ENCODE assay signal across 9 mouse cellular contexts in the genomic region with DNA sequence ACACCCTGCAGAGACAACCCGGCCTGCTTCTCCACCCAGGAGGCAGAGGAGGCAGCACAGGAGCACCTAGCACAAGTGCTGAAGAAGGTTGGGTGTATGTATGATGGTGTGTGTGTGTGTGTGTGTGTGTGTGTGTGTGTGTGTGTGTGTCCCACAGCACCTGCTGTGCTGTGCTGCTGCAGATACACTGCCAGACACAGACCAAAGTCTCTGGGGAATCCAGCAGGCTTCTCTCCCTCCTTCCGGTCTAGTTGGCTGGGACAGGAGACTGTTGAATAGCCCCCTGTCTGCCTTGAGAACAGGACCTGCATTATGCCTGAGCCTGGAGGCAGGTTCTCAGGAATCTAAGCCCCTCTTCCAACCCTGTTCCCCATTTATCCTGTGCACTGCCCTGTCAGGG. TPM values are rescaled to one million over a fixed set of nuclear protein-coding genes. Genes with fewer than 3 reads are reported as not detected.
DNase-seq lines count a peak whose midpoint lies in the region; ATAC-seq and TF ChIP-seq lines count a peak whose summit lies in the region.
"Had no signal": no experiment of that assay in that cellular context is flagged by ENCODE, and none has a peak within 500 bp of the region (broad histone marks: within the 10 kb centered on the region; RNA-seq: fewer than 3 reads in every experiment).

No protein-coding gene starts in this region.

- H3K36me3 ChIP-seq in lung, embryonic 16.5 days (ENCODE audit: control insufficient read depth, insufficient read depth, low read length) = peaks cover 19% of the 10 kb centered on the region
- peaks cover 23% of the 10 kb centered on the region for H3K36me3 ChIP-seq in limb, embryonic 14.5 days (ENCODE audit: control insufficient read depth, insufficient read depth, low read length)
- H3K36me3 ChIP-seq in stomach, embryonic 15.5 days = peaks cover 7% of the 10 kb centered on the region; the same call in 1 of the 2 replicates

- no peak for TF ChIP-seq POLR2A in embryonic fibroblast, embryonic 13.5 days (IDR thresholded peaks at IDR 0.05; ENCODE audit: low read depth, low read length)
- TF ChIP-seq POLR2A in limb, embryonic 14.5 days (IDR thresholded peaks at IDR 0.05; ENCODE audit: borderline replicate concordance, extremely low read depth, insufficient read depth, insufficient read length) = no peak

- H3K4me2 ChIP-seq in lung, embryonic 16.5 days (ENCODE audit: low read depth, low read length) = peak overlapping the region; percentile 91
- peak overlapping the region; percentile 96 for H3K4me2 ChIP-seq in limb, embryonic 14.5 days (replicated peaks; ENCODE audit: low read depth, low read length, severe bottlenecking)
- H3K4me2 ChIP-seq in stomach, embryonic 15.5 days = peak overlapping the region; percentile 92

- no peaks in the 10 kb centered on the region for H3K27me3 ChIP-seq in lung, embryonic 16.5 days (ENCODE audit: control insufficient read depth, insufficient read depth, low read depth, low read length)
- no peaks in the 10 kb centered on the region for H3K27me3 ChIP-seq in limb, embryonic 14.5 days (ENCODE audit: control insufficient read depth, insufficient read depth, low read length)
- no peaks in the 10 kb centered on the region for H3K27me3 ChIP-seq in stomach, embryonic 15.5 days (replicated peaks)

- peak overlapping the region; percentile 82 for H3K4me3 ChIP-seq in lung, embryonic 16.5 days (ENCODE audit: low read length)
- H3K4me3 ChIP-seq in embryonic fibroblast, embryonic 13.5 days (ENCODE audit: insufficient read depth, low read length) = peak overlapping the region; percentile 73
- H3K4me3 ChIP-seq in limb, embryonic 14.5 days (replicated peaks; ENCODE audit: low read length) = peak overlapping the region; percentile 70
- peak overlapping the region; percentile 60 for H3K4me3 ChIP-seq in stomach, embryonic 15.5 days (replicated peaks)

- no peak for ATAC-seq in lung, embryonic 16.5 days (ENCODE audit: low read depth)
- no peak for ATAC-seq in limb, embryonic 14.5 days (ENCODE audit: low FRiP score, low read depth)
- no peak for ATAC-seq in stomach, embryonic 15.5 days (ENCODE audit: insufficient read depth, low FRiP score, low read depth)

- 14% methylated on average over 2 of the region's 2 CpGs for WGBS in lung, embryonic 16.5 days
- WGBS in limb, embryonic 14.5 days = 13% methylated on average over 2 of the region's 2 CpGs
- 42% methylated on average over 2 of the region's 2 CpGs for WGBS in stomach, embryonic 15.5 days

- H3K27ac ChIP-seq in lung, embryonic 16.5 days (ENCODE audit: low read length) = no peak overlapping the region
- no peak overlapping the region for H3K27ac ChIP-seq in embryonic fibroblast, embryonic 13.5 days (ENCODE audit: insufficient read depth, low read length)
- no peak overlapping the region for H3K27ac ChIP-seq in limb, embryonic 14.5 days (replicated peaks; ENCODE audit: low read depth, low read length)
- no peak overlapping the region for H3K27ac ChIP-seq in stomach, embryonic 15.5 days

- peaks cover 24% of the 10 kb centered on the region for H3K4me1 ChIP-seq in lung, embryonic 16.5 days (replicated peaks; ENCODE audit: control insufficient read depth, insufficient read depth, low read length)
- H3K4me1 ChIP-seq in embryonic fibroblast, embryonic 13.5 days (ENCODE audit: control insufficient read depth, insufficient read depth, low read length) = no peaks in the 10 kb centered on the region
- peaks cover 21% of the 10 kb centered on the region for H3K4me1 ChIP-seq in limb, embryonic 14.5 days (ENCODE audit: control insufficient read depth, insufficient read depth, low read length)
- peaks cover 26% of the 10 kb centered on the region for H3K4me1 ChIP-seq in stomach, embryonic 15.5 days

- H3K9ac ChIP-seq in lung, embryonic 16.5 days (ENCODE audit: low read length) = peak overlapping the region; percentile 79
- peak overlapping the region; percentile 54 for H3K9ac ChIP-seq in limb, embryonic 14.5 days (ENCODE audit: low read depth, low read length, severe bottlenecking)
- H3K9ac ChIP-seq in stomach, embryonic 15.5 days = no peak overlapping the region

- TF ChIP-seq CTCF in embryonic fibroblast, embryonic 13.5 days (IDR thresholded peaks at IDR 0.05; ENCODE audit: borderline replicate concordance, insufficient read depth, low read length) = no peak

- H3K9me3 ChIP-seq in lung, embryonic 16.5 days (ENCODE audit: control insufficient read depth, low read length) = no peaks in the 10 kb centered on the region
- no peaks in the 10 kb centered on the region for H3K9me3 ChIP-seq in limb, embryonic 14.5 days (ENCODE audit: control insufficient read depth, low read length)
- no peaks in the 10 kb centered on the region for H3K9me3 ChIP-seq in stomach, embryonic 15.5 days

- DNase-seq in lung, adult 18-20 months = no peak
- no peak for DNase-seq in limb, embryonic 14.5 days (ENCODE audit: low spot score)
- DNase-seq in left cerebral cortex, adult 11 months (ENCODE audit: low spot score) = no peak
- DNase-seq in layer of hippocampus, adult 11-12 months (ENCODE audit: low spot score) = no peak
- DNase-seq in ovary, postnatal 14 days (ENCODE audit: low spot score) = no peak
- DNase-seq: adrenal gland, postnatal 25 days had no signal

RNA-seq across cellular contexts. Expression of a gene that starts 1.3 kb away (rescaled TPM):
- 39.0 and 39.3 TPM in 2 replicates for polyA plus RNA-seq in lung, embryonic 16.5 days (2015; fragmentation: Nextera tagmentation; extraction: Ambion mirVana)
- 3.3 and 5.2 TPM in 2 replicates for polyA plus RNA-seq in embryonic fibroblast, embryonic 13.5 days (2011; ENCODE audit: insufficient read length, low read depth, missing spikeins)
- polyA plus RNA-seq in limb, embryonic 14.5 days (2012; rRNA removed) = 42.5 and 59.7 TPM in 2 replicates
- 33.1 and 35.9 TPM in 2 replicates for polyA plus RNA-seq in limb, embryonic 14.5 days (2014; fragmentation: Nextera tagmentation; extraction: Ambion mirVana)
- polyA plus RNA-seq in stomach, embryonic 15.5 days (2015; fragmentation: Nextera tagmentation; extraction: Ambion mirVana) = 37.6 and 41.7 TPM in 2 replicates

RNA-seq across cellular contexts. Expression of a gene that starts 7.9 kb away (rescaled TPM):
- 18.8 and 20.2 TPM in 2 replicates for polyA plus RNA-seq in lung, embryonic 16.5 days (2015; fragmentation: Nextera tagmentation; extraction: Ambion mirVana)
- 40.0 and 42.2 TPM in 2 replicates for polyA plus RNA-seq in embryonic fibroblast, embryonic 13.5 days (2011; ENCODE audit: insufficient read length, low read depth, missing spikeins)
- 8.2 and 10.7 TPM in 2 replicates for polyA plus RNA-seq in limb, embryonic 14.5 days (2012; rRNA removed)
- polyA plus RNA-seq in limb, embryonic 14.5 days (2014; fragmentation: Nextera tagmentation; extraction: Ambion mirVana) = 15.8 and 17.6 TPM in 2 replicates
- polyA plus RNA-seq in stomach, embryonic 15.5 days (2015; fragmentation: Nextera tagmentation; extraction: Ambion mirVana) = 41.1 and 46.1 TPM in 2 replicates

RNA-seq across cellular contexts. Expression of a gene that starts 17.3 kb away (rescaled TPM):
- polyA plus RNA-seq in lung, embryonic 16.5 days (2015; fragmentation: Nextera tagmentation; extraction: Ambion mirVana) = 15.9 and 18.9 TPM in 2 replicates
- 29.9 and 32.9 TPM in 2 replicates for polyA plus RNA-seq in embryonic fibroblast, embryonic 13.5 days (2011; ENCODE audit: insufficient read length, low read depth, missing spikeins)
- polyA plus RNA-seq in limb, embryonic 14.5 days (2012; rRNA removed) = 43.6 and 50.6 TPM in 2 replicates
- polyA plus RNA-seq in limb, embryonic 14.5 days (2014; fragmentation: Nextera tagmentation; extraction: Ambion mirVana) = 24.7 and 25.8 TPM in 2 replicates
- 21.5 and 22.6 TPM in 2 replicates for polyA plus RNA-seq in stomach, embryonic 15.5 days (2015; fragmentation: Nextera tagmentation; extraction: Ambion mirVana)

RNA-seq across cellular contexts. Expression of a gene that starts 22.2 kb away (rescaled TPM):
- 3.6 and 4.8 TPM in 2 replicates for polyA plus RNA-seq in lung, embryonic 16.5 days (2015; fragmentation: Nextera tagmentation; extraction: Ambion mirVana)
- polyA plus RNA-seq in embryonic fibroblast, embryonic 13.5 days (2011; ENCODE audit: insufficient read length, low read depth, missing spikeins) = 0.33 and 2.2 TPM in 2 replicates
- polyA plus RNA-seq in limb, embryonic 14.5 days (2012; rRNA removed) = 3.3 and 3.9 TPM in 2 replicates
- 2.1 and 2.6 TPM in 2 replicates for polyA plus RNA-seq in limb, embryonic 14.5 days (2014; fragmentation: Nextera tagmentation; extraction: Ambion mirVana)
- 10.1 and 13.0 TPM in 2 replicates for polyA plus RNA-seq in stomach, embryonic 15.5 days (2015; fragmentation: Nextera tagmentation; extraction: Ambion mirVana)

RNA-seq across cellular contexts. Expression of a gene that starts 25.7 kb away (rescaled TPM):
- 31.6 and 36.5 TPM in 2 replicates for polyA plus RNA-seq in lung, embryonic 16.5 days (2015; fragmentation: Nextera tagmentation; extraction: Ambion mirVana)
- 86.0 and 107 TPM in 2 replicates for polyA plus RNA-seq in embryonic fibroblast, embryonic 13.5 days (2011; ENCODE audit: insufficient read length, low read depth, missing spikeins)
- polyA plus RNA-seq in limb, embryonic 14.5 days (2012; rRNA removed) = 76.2 TPM in 2 replicates
- 38.9 and 42.9 TPM in 2 replicates for polyA plus RNA-seq in limb, embryonic 14.5 days (2014; fragmentation: Nextera tagmentation; extraction: Ambion mirVana)
- polyA plus RNA-seq in stomach, embryonic 15.5 days (2015; fragmentation: Nextera tagmentation; extraction: Ambion mirVana) = 47.0 and 49.6 TPM in 2 replicates
